Mouse (Mus musculus): Measurements from ENCODE around the gene Myrip.
"Not testable (repeated sequence)": the region's sequence is repeated elsewhere in the genome, so short reads cannot be mapped to it uniquely, and the experiment has no call there.

Gene Myrip

DNA sequence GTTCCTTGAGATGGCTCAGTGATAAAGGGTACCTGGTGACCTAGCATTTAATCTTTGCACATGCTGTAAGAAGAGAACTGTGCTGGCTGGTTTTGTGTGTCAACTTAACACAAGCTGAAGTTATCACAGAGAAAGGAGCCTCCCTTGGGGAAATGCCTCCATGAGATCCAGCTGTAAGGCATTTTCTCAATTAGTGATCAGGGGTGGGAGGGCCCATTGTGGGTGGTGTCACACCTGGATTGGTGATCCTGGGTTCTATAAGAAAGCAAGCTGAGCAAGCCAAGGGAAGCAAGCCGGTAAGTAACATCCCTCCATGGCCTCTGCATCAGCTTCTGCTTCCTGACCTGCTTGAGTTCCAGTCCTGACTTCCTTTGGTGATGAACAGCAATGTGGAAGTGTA, at the start of gene Myrip:
TSS of gene Myrip (plus strand) at position 301 of the 400 bp plus-strand sequence.
- not testable (repeated sequence) for DNase-seq (ENCODE audit: low spot score)

- no peak for DNase-seq (ENCODE audit: low spot score)
Observed at GRCm38 (mm10) chr9:120259805-120260204, 41.5 kb upstream of the Myrip start.

GRCm38 (mm10) chr9:120263994-120264393, 37.3 kb upstream of the Myrip start:
- no peak for DNase-seq (ENCODE audit: low spot score)

- DNase-seq (ENCODE audit: low spot score), result no peak
Observed at GRCm38 (mm10) chr9:120273083-120273482, 28.2 kb upstream of the Myrip start.

DNA sequence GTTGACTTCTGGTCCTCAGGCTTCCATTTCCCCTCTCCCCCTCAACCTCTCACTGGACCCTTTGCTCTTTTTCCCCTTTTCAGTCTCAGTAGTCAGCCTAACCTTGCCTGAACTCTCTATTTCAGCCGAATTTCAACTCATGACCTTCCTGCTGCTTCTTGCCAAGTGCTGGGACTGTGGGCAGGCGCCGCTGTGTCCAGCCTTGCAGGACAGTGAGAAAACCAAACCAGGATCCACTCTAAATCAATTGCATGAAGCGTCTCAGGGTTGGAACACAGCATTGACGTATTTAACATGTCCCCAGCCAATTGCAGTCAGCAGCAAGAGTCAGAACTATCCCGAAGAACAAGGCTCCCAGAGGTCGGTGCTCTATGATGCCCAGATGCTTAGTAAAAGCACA, 26.1 kb upstream of the Myrip start:
- DNase-seq (ENCODE audit: low spot score), result no peak

GRCm38 (mm10) chr9:120281147-120281546, 20.2 kb upstream of the Myrip start:
- no peak for DNase-seq (ENCODE audit: low spot score)

DNA sequence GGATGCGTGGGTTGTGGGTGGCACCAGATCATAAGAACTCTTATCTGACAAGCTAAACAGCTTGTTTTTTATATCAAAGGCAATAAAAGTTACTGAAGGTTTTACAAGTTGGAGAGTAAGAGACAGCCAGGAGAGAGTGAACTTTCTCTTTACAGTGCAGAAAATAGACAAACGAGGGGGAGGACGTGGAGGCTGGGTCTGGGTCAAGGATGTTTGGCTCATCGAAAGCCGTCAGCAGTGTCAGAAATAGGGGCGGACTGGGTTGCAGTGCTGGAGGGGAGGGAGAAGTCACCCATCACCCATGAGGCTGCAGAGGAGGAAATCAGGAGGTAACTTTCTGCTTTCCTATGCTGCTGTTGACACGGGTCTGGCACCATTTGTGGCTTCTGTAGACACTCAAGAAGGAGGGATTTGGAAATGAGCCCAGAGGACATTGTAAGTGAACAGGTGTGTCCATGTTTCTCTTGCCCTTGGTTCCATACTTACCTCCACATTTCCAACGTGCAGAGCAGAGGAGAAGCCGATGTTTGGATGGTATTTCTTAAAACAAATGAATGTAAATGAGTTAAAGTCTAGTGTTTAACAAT, 18.8 kb upstream of the Myrip start:
- no peak for DNase-seq (ENCODE audit: low spot score)

GRCm38 (mm10) chr9:120283556-120283955, 17.8 kb upstream of the Myrip start:
- no peak for DNase-seq (ENCODE audit: low spot score)

GRCm38 (mm10) chr9:120288011-120288410, 13.3 kb upstream of the Myrip start:
- no peak for DNase-seq (ENCODE audit: low spot score)

DNA sequence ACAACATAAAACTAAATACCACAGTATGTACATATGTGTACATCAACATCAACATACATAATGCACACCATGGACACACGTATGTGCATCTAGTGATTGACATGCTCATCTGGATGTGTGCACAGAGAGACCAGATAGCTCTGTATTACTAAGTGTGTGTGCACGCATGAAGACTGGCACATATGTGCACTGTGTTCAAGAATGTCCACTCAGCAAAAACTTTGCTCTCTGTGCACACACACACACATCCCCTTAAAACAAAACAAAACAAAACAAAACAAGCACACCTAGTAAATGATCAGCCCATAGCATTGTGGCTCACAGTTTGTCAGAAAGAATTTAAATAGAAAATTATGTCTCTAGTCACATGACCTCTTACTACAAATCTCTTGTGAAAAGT, 10.9 kb upstream of the Myrip start:
- DNase-seq (ENCODE audit: low spot score), result no peak

- DNase-seq (ENCODE audit: low spot score), result no peak
Observed at GRCm38 (mm10) chr9:120292488-120292887, 8.8 kb upstream of the Myrip start.

GRCm38 (mm10) chr9:120295527-120295926, 5.8 kb upstream of the Myrip start:
- no peak for DNase-seq (ENCODE audit: low spot score)

DNA sequence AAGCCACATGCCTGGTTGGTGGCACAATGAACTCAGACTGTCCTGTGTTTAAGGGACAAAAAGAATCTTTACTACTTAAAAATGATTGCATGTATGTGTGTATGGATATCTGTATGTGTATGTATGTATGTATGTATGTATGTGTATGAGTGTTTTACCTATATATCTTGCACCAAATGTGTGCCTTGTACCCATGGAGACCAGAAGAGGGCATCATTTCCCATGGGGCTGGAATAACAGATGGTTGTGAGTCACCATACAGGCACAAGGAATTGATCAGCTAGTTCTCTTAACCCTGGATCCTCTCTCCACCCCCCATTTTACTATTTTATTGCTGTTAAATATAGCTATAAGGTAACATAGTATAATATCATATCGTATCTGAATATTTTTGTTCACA, 4.4 kb upstream of the Myrip start:
- DNase-seq (ENCODE audit: low spot score), result no peak

DNA sequence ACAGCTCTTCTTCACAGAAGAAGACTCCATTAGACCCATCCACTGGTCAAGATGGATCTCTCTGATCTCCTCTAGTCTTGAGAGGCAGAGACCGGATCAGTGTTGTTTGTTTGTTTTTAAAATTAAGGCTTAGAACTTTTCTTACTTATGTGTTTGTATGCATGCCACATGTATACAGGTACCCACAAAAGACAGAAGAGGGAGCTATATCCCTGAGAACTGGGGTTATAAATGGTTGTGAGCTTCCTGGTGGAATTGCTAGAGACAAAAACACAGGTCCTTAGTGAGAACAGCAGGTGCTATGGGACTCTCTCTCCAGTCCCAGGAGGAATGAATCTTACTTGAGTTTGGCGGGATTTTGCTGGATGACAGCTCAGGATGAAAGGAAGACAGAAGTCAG, 1.9 kb upstream of the Myrip start:
- no peak for DNase-seq (ENCODE audit: low spot score)

- DNase-seq (ENCODE audit: low spot score), result no peak
Observed at GRCm38 (mm10) chr9:120302980-120303452, 1.7 kb downstream of the Myrip start.

DNA sequence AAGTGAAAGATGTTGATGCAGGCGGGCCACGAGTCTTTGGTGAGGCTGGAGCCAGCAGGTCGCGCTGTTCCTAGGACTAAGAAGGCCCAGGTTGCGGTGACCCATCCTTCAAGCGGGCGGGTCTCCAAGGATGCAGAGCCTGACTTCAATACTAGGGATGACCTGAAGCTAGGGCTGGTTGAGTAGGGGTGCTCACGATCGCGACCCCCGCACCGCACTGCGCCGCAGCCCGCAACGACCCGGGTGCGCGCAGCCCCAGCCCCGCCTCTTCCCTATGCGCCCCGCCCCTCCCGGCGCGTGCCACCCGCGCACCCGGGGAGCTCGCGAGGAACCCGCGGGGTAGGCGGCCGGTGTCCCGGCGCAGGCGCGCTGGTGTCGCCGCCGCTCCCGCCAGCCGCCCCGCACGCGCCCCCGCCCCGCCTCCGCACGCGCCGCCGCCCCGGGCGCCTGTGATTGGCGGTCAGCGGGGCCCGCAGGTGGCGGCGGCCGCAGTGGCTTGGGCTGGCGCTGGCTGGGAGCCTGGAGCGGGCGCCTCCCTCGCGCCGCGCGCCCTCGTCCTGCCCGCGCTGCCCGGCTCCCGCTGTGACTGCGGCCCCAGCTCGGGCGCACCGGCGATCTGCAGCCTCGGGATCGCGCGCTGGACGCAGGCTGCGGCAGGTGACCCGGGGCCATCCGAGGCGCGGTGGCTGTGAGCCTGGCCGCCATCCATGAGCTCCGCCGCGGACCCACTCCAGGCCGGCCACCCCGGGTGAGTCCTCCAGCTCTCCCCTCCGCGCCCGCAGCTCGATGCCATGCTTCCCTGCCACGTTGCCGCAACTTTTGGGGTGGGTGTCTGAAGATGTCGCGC, 2.4 kb downstream of the Myrip start:
- no peak for DNase-seq (ENCODE audit: low spot score)

DNA sequence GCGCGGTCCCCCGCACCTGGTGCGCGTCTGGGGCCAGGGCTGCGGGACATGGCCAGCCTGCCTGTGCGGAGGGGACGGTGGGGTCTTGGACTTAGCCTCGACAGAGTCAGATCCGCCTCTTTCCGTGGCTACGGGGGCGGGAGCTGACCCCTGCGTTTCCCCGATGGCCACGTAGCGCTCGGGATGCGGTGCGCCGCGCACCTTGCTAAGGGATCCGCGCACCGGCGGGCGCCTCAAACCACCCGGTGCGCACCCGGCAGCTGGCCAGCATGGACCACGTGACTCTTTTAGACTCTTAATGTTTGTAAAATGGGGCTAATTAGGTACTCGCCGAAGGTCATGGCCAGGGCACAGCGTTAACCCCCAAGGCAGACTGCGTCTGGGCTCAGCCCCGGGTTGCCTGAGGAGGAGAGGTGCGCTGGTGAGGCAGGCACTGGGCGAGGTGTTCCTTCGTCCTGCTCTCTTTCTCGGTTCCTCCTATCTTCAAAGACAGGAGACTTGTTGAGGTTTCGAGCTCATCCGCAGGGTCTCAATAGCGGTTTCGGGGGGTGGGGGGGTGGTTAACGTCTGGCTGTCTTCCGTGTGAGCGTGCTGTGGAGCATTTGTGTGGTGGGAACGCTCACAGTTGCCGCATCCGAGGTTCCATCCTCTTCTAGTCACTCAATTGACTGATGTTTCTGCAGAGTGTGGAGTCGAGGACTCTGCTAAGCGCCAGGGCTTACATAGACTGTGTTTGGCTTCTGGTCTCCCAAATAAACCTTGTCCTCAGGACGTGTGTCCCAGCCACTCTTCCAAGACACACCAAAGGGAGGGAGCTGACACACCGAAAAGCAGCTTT, 3.2 kb downstream of the Myrip start:
- no peak for DNase-seq (ENCODE audit: low spot score)

DNA sequence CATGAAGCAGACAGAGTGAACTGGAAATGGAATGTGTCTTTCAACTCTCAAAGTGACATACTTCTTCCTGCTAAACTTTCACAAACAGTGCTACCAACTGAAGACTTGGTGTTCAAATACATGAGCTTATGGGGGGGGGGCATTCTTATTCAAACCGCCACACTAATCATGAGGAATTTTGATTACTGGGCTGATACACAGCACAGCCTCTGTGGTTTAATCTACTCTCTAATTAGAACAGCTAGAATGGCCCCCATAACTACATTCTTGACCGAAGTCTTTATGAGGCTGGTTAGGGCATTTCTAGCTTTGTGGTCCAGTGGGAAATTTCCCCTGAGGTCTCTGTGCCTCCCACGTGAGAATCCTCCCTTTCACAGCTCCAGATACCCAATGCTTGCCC, 13.9 kb downstream of the Myrip start:
- no peak for DNase-seq (ENCODE audit: low spot score)

GRCm38 (mm10) chr9:120319099-120319498, 17.8 kb downstream of the Myrip start:
- DNase-seq (ENCODE audit: low spot score), result no peak

- DNase-seq (ENCODE audit: low spot score), result no peak
Observed at GRCm38 (mm10) chr9:120320573-120320972, 19.3 kb downstream of the Myrip start.

GRCm38 (mm10) chr9:120322702-120323426, 21.6 kb downstream of the Myrip start:
- no peak for DNase-seq (ENCODE audit: low spot score)

DNA sequence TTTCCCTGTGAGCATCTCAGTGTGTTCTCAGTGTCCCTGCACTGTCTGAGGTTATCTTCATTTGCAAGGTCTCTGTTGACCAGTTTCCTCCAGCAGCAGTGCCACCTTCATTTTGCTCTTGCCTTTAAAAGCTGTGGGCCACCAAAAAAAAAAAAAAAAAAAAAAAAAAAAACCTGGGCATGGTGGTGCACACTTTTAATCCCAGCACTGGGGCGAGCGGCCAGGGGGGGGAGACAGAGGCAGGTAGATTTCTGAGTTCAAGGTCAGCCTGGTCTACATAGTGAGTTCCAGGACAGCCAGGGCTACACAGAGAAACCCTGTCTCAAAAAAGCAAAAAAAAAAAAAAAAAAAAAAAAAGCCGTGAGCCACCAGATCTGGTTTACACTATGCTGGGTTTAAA, 29.7 kb downstream of the Myrip start:
- DNase-seq (ENCODE audit: low spot score), result not testable (repeated sequence)

Data from c-Kit-positive CD71-positive TER-119-positive erythroid progenitor cells, embryonic 14.5 days (primary cell).